Mouse (Mus musculus) midbrain, postnatal 0 days (tissue): Measurements from ENCODE around the gene Get4. TPM values are rescaled to one million over a fixed set of nuclear protein-coding genes. Genes with fewer than 3 reads are reported as not detected.

Experiments
- ATAC-seq: fragments of 200-750 bp; cut with Nextera tagmentation; 2 replicates; pipeline ENCODE4 v1.8.0; 2017; ENCODE audit warnings: moderate number of reproducible peaks, mild to moderate bottlenecking, moderate TSS enrichment, moderate library complexity; ENCODE audit not compliant: low FRiP score
- DNase-seq: peaks from one replicate; pipeline ENCODE4 v3.0.0-alpha.2; 2015; ENCODE audit warnings: low spot score
- H3K27ac ChIP-seq: fragments of 300-500 bp; sonication (generic); 2 replicates; pipeline ENCODE4 v1.5.1; 2014; ENCODE audit warnings: low read depth, mild to moderate bottlenecking, low read length, mixed read lengths
- H3K27me3 ChIP-seq: fragments of 300-500 bp; sonication (generic); 2 replicates; pipeline ENCODE4 v1.6.1; 2014; ENCODE audit warnings: low read length, control low read depth, mixed read lengths; ENCODE audit not compliant: insufficient read depth
- H3K36me3 ChIP-seq: fragments of 300-500 bp; sonication (generic); 2 replicates; pipeline ENCODE4 v1.6.1; 2014; ENCODE audit warnings: low read length, control low read depth, mixed read lengths; ENCODE audit not compliant: insufficient read depth
- H3K4me1 ChIP-seq: fragments of 300-500 bp; sonication (generic); 2 replicates; pipeline ENCODE4 v1.6.1; 2014; ENCODE audit warnings: mild to moderate bottlenecking, control low read depth, antibody characterized with exemption, low read length, mixed read lengths; ENCODE audit not compliant: insufficient read depth
- H3K4me2 ChIP-seq: fragments of 300-500 bp; sonication (generic); 2 replicates; pipeline ENCODE4 v1.6.1; 2014; ENCODE audit warnings: low read depth, mild to moderate bottlenecking, low read length, mixed read lengths; ENCODE audit not compliant: poor library complexity, severe bottlenecking
- H3K4me3 ChIP-seq: fragments of 300-500 bp; sonication (generic); 2 replicates; pipeline ENCODE4 v1.5.1; 2014; ENCODE audit warnings: low read depth, mild to moderate bottlenecking, low read length, moderate library complexity
- H3K9ac ChIP-seq: fragments of 300-500 bp; sonication (generic); replicated peaks from 2 replicates; pipeline ENCODE4 v1.6.1; 2014; ENCODE audit warnings: mild to moderate bottlenecking, low read length, moderate library complexity, mixed read lengths; ENCODE audit not compliant: poor library complexity, severe bottlenecking
- H3K9me3 ChIP-seq: fragments of 300-500 bp; sonication (generic); 2 replicates; pipeline ENCODE4 v1.6.1; 2016; ENCODE audit warnings: low read length, control low read depth
- CTCF ChIP-seq: IDR thresholded peaks from 2 replicates; pipeline ENCODE4 v1.5.1; 2016; ENCODE audit warnings: antibody characterized with exemption, mild to moderate bottlenecking
- WGBS: fragments of 180-500 bp; shearing (Covaris S2); extraction: QIAGEN DNeasy Blood & Tissue Kit; methylation state at CpG from one replicate; pipeline ENCODE4 v1.1.7; 2014; 5-methylcytosine and 5-hydroxymethylcytosine counted together
- polyA plus RNA-seq: library from polyadenylated mRNA; unstranded; fragments of >200 nt; fragmentation: Nextera tagmentation; extraction: Ambion mirVana; gene quantifications from 2 replicates; pipeline ENCODE4 v1.2.1, GENCODE M21; 2015
- total RNA-seq: library from RNA; depleted of rRNA; stranded (reverse); fragments of >200 nt; gene quantifications from 2 replicates; pipeline ENCODE4 v1.2.3, GENCODE M21; 2014

The Get4 gene
- total and polyA plus RNA-seq, 2 experiments from 2014 or later, result 48.9 to 135 TPM

DNA sequence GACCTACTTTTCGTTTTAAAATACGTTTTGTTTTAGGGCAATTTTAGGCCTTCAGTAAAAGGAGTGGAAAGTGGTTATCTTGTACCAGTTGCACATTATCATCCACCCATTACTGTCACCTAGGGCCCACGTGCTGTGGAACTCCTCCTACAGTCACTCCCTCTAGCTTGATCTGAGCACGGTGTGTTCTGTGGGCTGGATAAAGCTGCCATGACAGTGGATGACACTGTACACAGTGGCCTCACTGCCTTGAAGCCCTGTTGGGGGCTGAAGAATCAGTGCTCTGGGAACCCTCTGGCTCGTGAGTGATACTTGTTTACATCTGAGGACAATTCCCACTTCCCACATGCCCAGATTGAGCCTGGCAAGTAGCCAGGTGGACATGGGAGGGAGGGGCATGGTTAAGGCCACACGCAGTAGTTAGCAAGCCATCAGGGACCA, 1.2 kb downstream of the Get4 start:
- peak overlapping the region; percentile 77 for H3K9ac ChIP-seq
- TF ChIP-seq CTCF, result no peak
- 10% methylated on average over 6 of the region's 6 CpGs for WGBS
- peak overlapping the region; percentile 85 for H3K4me2 ChIP-seq
- H3K9me3 ChIP-seq, result no peaks in the 10 kb centered on the region
- H3K36me3 ChIP-seq, result peaks cover 14% of the 10 kb centered on the region; the same call in 1 of the 2 replicates
- H3K27me3 ChIP-seq, result no peaks in the 10 kb centered on the region
- no peak for ATAC-seq
- peak overlapping the region; percentile 63 for H3K4me3 ChIP-seq
- DNase-seq, result peak; percentile 33
- H3K27ac ChIP-seq, result peak overlapping the region; percentile 92
- peaks cover 6% of the 10 kb centered on the region for H3K4me1 ChIP-seq

DNA sequence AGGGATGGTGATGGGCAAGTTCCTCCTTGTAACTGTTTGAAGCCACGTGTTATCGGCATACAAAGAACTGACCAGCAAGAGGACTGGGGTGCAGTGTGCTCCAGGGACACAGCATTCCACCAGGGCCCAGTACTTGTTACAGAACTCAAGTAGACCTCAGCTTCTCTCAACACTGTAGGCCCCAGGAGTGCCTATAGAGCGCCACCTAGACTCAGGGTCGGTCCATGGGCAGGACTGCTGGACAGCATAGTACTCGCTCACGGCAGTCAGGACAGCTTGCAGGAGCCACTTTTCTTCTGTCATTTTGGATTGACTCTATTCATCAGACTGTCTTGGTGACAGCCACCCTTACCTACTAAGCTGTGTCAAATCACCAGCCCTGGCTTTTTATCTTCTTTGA, 2.8 kb downstream of the Get4 start:
- peaks cover 5% of the 10 kb centered on the region; the same call in 1 of the 2 replicates for H3K36me3 ChIP-seq
- DNase-seq (no peak), ATAC-seq (no peak)
- TF ChIP-seq CTCF, result no peak
- no peak overlapping the region for H3K4me2 ChIP-seq
- no peaks in the 10 kb centered on the region for H3K9me3 ChIP-seq
- no peak overlapping the region for H3K9ac ChIP-seq
- H3K27me3 ChIP-seq, result no peaks in the 10 kb centered on the region
- H3K4me3 ChIP-seq, result no peak overlapping the region
- WGBS, result 83% methylated on average over 6 of the region's 6 CpGs
- H3K27ac ChIP-seq, result no peak overlapping the region
- peaks cover 6% of the 10 kb centered on the region for H3K4me1 ChIP-seq

DNA sequence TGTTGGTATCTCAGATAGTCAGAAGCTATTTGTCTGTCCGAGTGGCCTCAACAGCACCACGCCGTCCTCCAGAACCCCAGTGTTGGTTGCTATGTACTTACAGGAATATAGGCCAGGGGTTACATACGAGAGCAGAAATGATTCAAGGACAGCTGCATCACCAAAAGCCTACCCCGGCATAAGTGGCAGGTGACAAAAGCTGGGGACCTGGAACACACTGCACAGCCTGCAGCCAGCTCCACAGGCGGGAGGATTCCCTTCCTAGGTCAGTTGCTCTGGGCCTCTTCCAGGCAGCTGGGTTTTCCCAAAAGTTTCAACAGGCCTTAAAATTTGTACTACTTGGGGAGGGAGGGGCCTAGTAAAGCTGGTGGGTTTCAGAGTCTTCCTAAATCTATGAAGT, 3.7 kb downstream of the Get4 start:
- H3K36me3 ChIP-seq, result peaks cover 7% of the 10 kb centered on the region; the same call in 1 of the 2 replicates
- DNase-seq (no peak), ATAC-seq (no peak)
- no peak for TF ChIP-seq CTCF
- no peak overlapping the region for H3K4me2 ChIP-seq
- H3K4me1 ChIP-seq, result peaks cover 6% of the 10 kb centered on the region
- no peak overlapping the region for H3K4me3 ChIP-seq
- H3K9ac ChIP-seq, result no peak overlapping the region
- no peaks in the 10 kb centered on the region for H3K27me3 ChIP-seq
- no peaks in the 10 kb centered on the region for H3K9me3 ChIP-seq
- H3K27ac ChIP-seq, result no peak overlapping the region
- whole genome bisulfite sequencing, result 89% methylated on average over 6 of the region's 6 CpGs

DNA sequence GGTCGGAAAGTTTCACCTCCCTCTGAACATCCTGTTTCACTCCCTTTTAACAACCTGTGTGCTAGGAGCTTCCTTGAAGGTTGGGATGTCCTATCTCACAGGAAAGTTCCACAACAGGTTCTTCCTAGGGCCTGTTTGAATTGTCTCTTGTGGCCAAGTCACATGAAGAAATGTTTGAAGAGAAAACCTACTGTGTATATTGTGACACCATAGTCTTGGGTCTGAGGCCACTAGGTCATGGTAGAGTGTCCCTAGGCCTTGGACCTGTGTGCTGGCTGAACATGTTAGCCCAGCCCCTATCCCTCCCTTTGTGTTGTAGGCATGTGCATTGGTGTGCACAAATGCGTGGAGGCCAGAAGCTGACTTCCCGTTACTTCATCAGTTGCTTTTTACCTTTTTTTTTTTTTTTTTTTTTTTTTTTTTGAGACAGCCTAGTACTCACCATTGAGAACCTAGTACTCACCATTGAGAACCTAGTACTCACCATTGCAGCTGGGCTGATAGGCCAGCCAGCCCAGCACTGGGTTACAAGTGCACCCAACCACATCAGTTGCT, 4.2 kb downstream of the Get4 start:
- Histone ChIP-seq H3K4me2 (no peak overlapping the region), H3K27me3 (no peaks in the 10 kb centered on the region), H3K36me3 (peaks cover 7% of the 10 kb centered on the region; the same call in 1 of the 2 replicates), H3K27ac (no peak overlapping the region), H3K9me3 (no peaks in the 10 kb centered on the region), H3K9ac (no peak overlapping the region), H3K4me1 (peaks cover 6% of the 10 kb centered on the region), H3K4me3 (no peak overlapping the region)
- no peak for DNase-seq
- TF ChIP-seq CTCF, result no peak
- no peak for ATAC-seq
- 83% methylated on average over 3 of the region's 3 CpGs for WGBS

DNA sequence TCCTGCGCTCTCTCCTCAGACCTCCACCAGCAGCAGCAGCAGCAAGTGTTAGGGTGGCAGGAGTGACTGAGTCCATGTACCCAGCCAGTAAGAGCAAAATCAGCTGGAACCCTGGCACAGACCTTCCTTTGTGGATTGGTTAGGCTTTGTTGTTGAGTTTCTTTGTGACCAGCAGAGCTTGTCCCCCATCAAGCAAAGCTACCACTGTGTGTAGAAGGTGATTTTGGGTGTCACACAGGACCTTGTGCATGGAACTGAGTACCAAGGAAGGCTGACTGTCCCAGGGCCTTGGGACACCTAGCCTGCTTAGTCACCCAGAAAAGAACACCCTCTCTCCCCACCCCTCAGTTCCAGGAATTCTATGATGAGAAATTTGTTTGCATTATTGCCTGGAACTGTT, 5.1 kb downstream of the Get4 start:
- WGBS, result 93% methylated on average over 1 of the region's 1 CpGs
- H3K4me1 ChIP-seq, result peaks cover 6% of the 10 kb centered on the region
- no peak overlapping the region for H3K9ac ChIP-seq
- TF ChIP-seq CTCF, result no peak
- no peaks in the 10 kb centered on the region for H3K27me3 ChIP-seq
- no peak overlapping the region for H3K4me3 ChIP-seq
- H3K27ac ChIP-seq, result no peak overlapping the region
- H3K36me3 ChIP-seq, result peaks cover 10% of the 10 kb centered on the region
- no peak for DNase-seq
- H3K4me2 ChIP-seq, result no peak overlapping the region
- ATAC-seq, result no peak
- no peaks in the 10 kb centered on the region for H3K9me3 ChIP-seq

DNA sequence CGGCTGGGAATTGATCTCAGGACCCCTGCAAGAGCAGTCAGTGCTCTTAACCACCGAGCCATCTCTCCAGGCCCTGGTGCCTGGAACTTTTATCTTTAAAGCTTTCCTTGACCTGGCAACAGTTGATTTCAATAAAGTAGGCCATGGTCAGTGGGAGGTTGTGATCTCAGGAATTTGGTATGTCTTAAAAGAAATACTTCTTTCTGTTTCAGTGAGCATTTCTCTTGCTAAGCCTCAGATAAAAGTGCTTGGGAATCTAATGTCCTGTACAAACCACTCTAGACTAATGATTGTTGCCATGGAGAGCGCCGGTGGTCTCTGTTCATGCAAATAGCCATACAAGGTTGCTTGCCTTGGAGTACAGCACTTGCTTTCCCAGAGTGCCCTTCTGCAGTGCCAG, 5.7 kb downstream of the Get4 start:
- TF ChIP-seq CTCF, result no peak
- ATAC-seq (no peak), DNase-seq (no peak)
- Histone ChIP-seq H3K9me3 (no peaks in the 10 kb centered on the region), H3K27ac (no peak overlapping the region), H3K4me2 (no peak overlapping the region), H3K27me3 (no peaks in the 10 kb centered on the region), H3K4me1 (peaks cover 6% of the 10 kb centered on the region), H3K4me3 (no peak overlapping the region), H3K36me3 (peaks cover 16% of the 10 kb centered on the region), H3K9ac (no peak overlapping the region)
- WGBS, result 61% methylated on average over 4 of the region's 4 CpGs
